Mouse (Mus musculus) olfactory bulb, adult 2 months (tissue): Measurements from ENCODE around the gene Dnajb2.

Experiments
- CTCF ChIP-seq: fragments of 200-500 bp; IDR thresholded peaks from 2 replicates; pipeline ENCODE4 v1.5.1; 2012; ENCODE audit warnings: low read depth, mild to moderate bottlenecking, low read length, moderate library complexity; ENCODE audit not compliant: insufficient read depth
- POLR2A ChIP-seq: fragments of 200-500 bp; IDR thresholded peaks from 2 replicates; pipeline ENCODE4 v1.6.1; 2012; ENCODE audit warnings: mild to moderate bottlenecking, low read depth, low read length, moderate library complexity; ENCODE audit not compliant: insufficient read depth

DNA sequence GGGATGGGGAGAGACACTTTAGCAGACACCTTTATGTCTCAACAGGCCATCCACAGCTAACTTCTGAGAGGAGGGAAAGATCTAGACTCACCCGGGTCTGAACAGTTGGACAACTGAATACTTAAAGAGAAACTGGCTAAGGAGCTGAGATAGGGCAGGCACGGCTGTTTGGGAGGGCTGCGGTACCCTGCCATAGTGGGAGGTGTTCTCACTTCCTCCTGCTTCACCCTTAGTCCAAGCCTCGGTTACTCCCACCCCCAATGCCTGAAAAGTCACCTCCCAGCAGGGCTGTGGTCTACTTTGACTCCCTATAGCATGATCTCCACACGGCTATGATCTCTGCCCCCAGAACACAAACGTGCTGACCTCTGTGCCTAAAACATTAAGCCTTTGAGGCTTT, 12.7 kb upstream of the Dnajb2 start:
- TF ChIP-seq CTCF (no peak), POLR2A (no peak)
